ENCODE assay signal across 17 mouse cellular contexts in the genomic region with DNA sequence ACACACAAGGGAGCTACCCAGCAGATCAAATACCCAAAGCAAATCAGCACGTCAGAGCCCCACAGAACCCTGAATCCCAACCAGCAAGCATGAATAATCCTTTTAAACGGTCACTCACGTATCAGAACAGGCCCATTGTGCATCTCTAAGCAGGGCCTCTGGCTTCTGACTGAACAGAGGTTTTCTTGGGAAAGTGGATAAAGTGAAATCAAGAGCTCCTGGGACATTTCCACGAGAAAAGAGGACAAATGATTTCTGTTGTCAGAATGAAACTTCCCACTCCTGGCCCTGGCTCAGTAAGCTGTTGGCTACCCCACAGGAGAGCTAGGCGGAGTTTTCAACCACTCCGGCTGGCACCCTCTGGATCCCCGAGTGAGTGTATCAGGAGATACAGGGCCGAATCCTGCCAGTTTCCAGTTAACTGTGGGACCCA. TPM values are rescaled to one million over a fixed set of nuclear protein-coding genes. Genes with fewer than 3 reads are reported as not detected.
DNase-seq lines count a peak whose midpoint lies in the region; ATAC-seq and TF ChIP-seq lines count a peak whose summit lies in the region.
"Had no signal": no experiment of that assay in that cellular context is flagged by ENCODE, and none has a peak within 500 bp of the region (broad histone marks: within the 10 kb centered on the region; RNA-seq: fewer than 3 reads in every experiment).

No protein-coding gene starts in this region.

- H3K4me1 ChIP-seq in forebrain, embryonic 10.5 days: peaks cover 38% of the 10 kb centered on the region
- H3K4me1 ChIP-seq in forebrain, embryonic 13.5 days: peaks cover 19% of the 10 kb centered on the region
- peaks cover 6% of the 10 kb centered on the region for H3K4me1 ChIP-seq in embryonic facial prominence, embryonic 11.5 days (ENCODE audit: control insufficient read depth, insufficient read depth, low read length)
- H3K4me1 ChIP-seq in hindbrain, postnatal 0 days (ENCODE audit: insufficient read depth, low read length): 0 out of 2 replicates have a peak, but pooled peaks cover 4% of the 10 kb centered on the region
- peaks cover 16% of the 10 kb centered on the region for H3K4me1 ChIP-seq in neural tube, embryonic 11.5 days (ENCODE audit: control insufficient read depth, insufficient read depth, low read length)
- H3K4me1 ChIP-seq: lung, embryonic 15.5 days had no signal

- no peaks in the 10 kb centered on the region for H3K36me3 ChIP-seq in forebrain, embryonic 10.5 days (replicated peaks)
- H3K36me3 ChIP-seq in forebrain, embryonic 13.5 days (ENCODE audit: poor library complexity, severe bottlenecking): no peaks in the 10 kb centered on the region
- H3K36me3 ChIP-seq in embryonic facial prominence, embryonic 11.5 days (replicated peaks; ENCODE audit: control insufficient read depth, insufficient read depth, low read depth, low read length): no peaks in the 10 kb centered on the region
- H3K36me3 ChIP-seq in hindbrain, postnatal 0 days (ENCODE audit: insufficient read depth, low read length): no peaks in the 10 kb centered on the region
- H3K36me3 ChIP-seq in neural tube, embryonic 11.5 days (ENCODE audit: control insufficient read depth, insufficient read depth, low read length): no peaks in the 10 kb centered on the region
- H3K36me3 ChIP-seq: lung, embryonic 15.5 days had no signal

- H3K27ac ChIP-seq in forebrain, embryonic 10.5 days: peak overlapping the region; percentile 58; the same call in 1 of the 2 replicates
- H3K27ac ChIP-seq in forebrain, embryonic 13.5 days: no peak overlapping the region
- no peak overlapping the region for H3K27ac ChIP-seq in embryonic facial prominence, embryonic 11.5 days (replicated peaks; ENCODE audit: low read depth, low read length)
- H3K27ac ChIP-seq in hindbrain, postnatal 0 days: peak overlapping the region; percentile 12; the same call in 1 of the 2 replicates
- H3K27ac ChIP-seq in neural tube, embryonic 11.5 days (ENCODE audit: low read depth, low read length): no peak overlapping the region; the same call in 1 of the 2 replicates
- H3K27ac ChIP-seq: lung, embryonic 15.5 days had no signal

- peak; percentile 25 for DNase-seq in forebrain, embryonic 10.5 days (ENCODE audit: extremely low spot score, low spot score)
- peak; percentile 37 for DNase-seq in embryonic facial prominence, embryonic 11.5 days (ENCODE audit: low spot score)
- DNase-seq in hindbrain, postnatal 0 days (ENCODE audit: low spot score): peak; percentile 42
- peak; percentile 43 for DNase-seq in neural tube, embryonic 11.5 days (ENCODE audit: low spot score)
- no peak for DNase-seq in testis, postnatal 10 days (ENCODE audit: low spot score)
- DNase-seq in layer of hippocampus, adult 9-11 months: no peak
- no peak for DNase-seq in heart, adult 18-20 months
- DNase-seq: cerebellum, adult 11 months; gastrocnemius, postnatal 25 days; thymus, postnatal 36 days had no signal

- no peak for ATAC-seq in forebrain, embryonic 13.5 days
- ATAC-seq in embryonic facial prominence, embryonic 11.5 days (replicated peaks; ENCODE audit: insufficient number of reproducible peaks, low FRiP score, low TSS enrichment, low read depth): peak; percentile 44; the same call in 1 of the 2 replicates
- peak; percentile 72 for ATAC-seq in hindbrain, postnatal 0 days
- ATAC-seq in neural tube, embryonic 11.5 days (ENCODE audit: insufficient read depth, low FRiP score, low TSS enrichment): peak; percentile 68
- ATAC-seq: activated CD4-positive, CD25-positive, alpha-beta regulatory T cell, adult 4 months had no signal

- no peak overlapping the region for H3K4me2 ChIP-seq in forebrain, embryonic 13.5 days
- H3K4me2 ChIP-seq in embryonic facial prominence, embryonic 11.5 days (ENCODE audit: low read depth, low read length): no peak overlapping the region
- no peak overlapping the region for H3K4me2 ChIP-seq in hindbrain, postnatal 0 days (ENCODE audit: low read depth, low read length)
- H3K4me2 ChIP-seq in neural tube, embryonic 11.5 days (ENCODE audit: low read depth): no peak overlapping the region
- H3K4me2 ChIP-seq: liver, embryonic 11.5 days; lung, embryonic 15.5 days had no signal

- no peak overlapping the region for H3K9ac ChIP-seq in forebrain, embryonic 13.5 days
- H3K9ac ChIP-seq in embryonic facial prominence, embryonic 11.5 days (replicated peaks; ENCODE audit: low read length): no peak overlapping the region
- H3K9ac ChIP-seq in hindbrain, postnatal 0 days (replicated peaks; ENCODE audit: low read length): no peak overlapping the region
- no peak overlapping the region for H3K9ac ChIP-seq in neural tube, embryonic 11.5 days (ENCODE audit: low read length)
- H3K9ac ChIP-seq: lung, embryonic 15.5 days had no signal

- TF ChIP-seq CTCF in hindbrain, postnatal 0 days (IDR thresholded peaks at IDR 0.05; ENCODE audit: low read depth): no peak

- whole genome bisulfite sequencing in forebrain, embryonic 10.5 days: 25% methylated on average over 8 of the region's 8 CpGs
- WGBS in forebrain, embryonic 13.5 days: 13% methylated on average over 8 of the region's 8 CpGs
- 34% methylated on average over 8 of the region's 8 CpGs for WGBS in embryonic facial prominence, embryonic 11.5 days
- 27% methylated on average over 8 of the region's 8 CpGs for WGBS in hindbrain, postnatal 0 days
- 26% methylated on average over 8 of the region's 8 CpGs for WGBS in neural tube, embryonic 11.5 days

- no peak overlapping the region for H3K4me3 ChIP-seq in forebrain, embryonic 10.5 days
- H3K4me3 ChIP-seq in forebrain, embryonic 13.5 days: no peak overlapping the region
- H3K4me3 ChIP-seq in embryonic facial prominence, embryonic 11.5 days (ENCODE audit: low read depth, low read length): no peak overlapping the region
- no peak overlapping the region for H3K4me3 ChIP-seq in hindbrain, postnatal 0 days (ENCODE audit: low read length)
- no peak overlapping the region for H3K4me3 ChIP-seq in neural tube, embryonic 11.5 days (ENCODE audit: low read depth, low read length)
- H3K4me3 ChIP-seq: lung, embryonic 15.5 days had no signal

- peaks cover 63% of the 10 kb centered on the region for H3K27me3 ChIP-seq in forebrain, embryonic 10.5 days (ENCODE audit: poor library complexity, severe bottlenecking)
- H3K27me3 ChIP-seq in forebrain, embryonic 13.5 days: no peaks in the 10 kb centered on the region
- H3K27me3 ChIP-seq in embryonic facial prominence, embryonic 11.5 days (ENCODE audit: control insufficient read depth, insufficient read depth, low read length): no peaks in the 10 kb centered on the region
- H3K27me3 ChIP-seq in hindbrain, postnatal 0 days (ENCODE audit: insufficient read depth, low read length): no peaks in the 10 kb centered on the region
- H3K27me3 ChIP-seq in neural tube, embryonic 11.5 days (ENCODE audit: control insufficient read depth, insufficient read depth, low read length): peaks cover 25% of the 10 kb centered on the region
- H3K27me3 ChIP-seq: CH12.LX; lung, embryonic 15.5 days had no signal

- no peaks in the 10 kb centered on the region for H3K9me3 ChIP-seq in forebrain, embryonic 10.5 days
- no peaks in the 10 kb centered on the region for H3K9me3 ChIP-seq in forebrain, embryonic 13.5 days (replicated peaks)
- H3K9me3 ChIP-seq in embryonic facial prominence, embryonic 11.5 days (replicated peaks; ENCODE audit: control insufficient read depth, low read length): no peaks in the 10 kb centered on the region
- no peaks in the 10 kb centered on the region for H3K9me3 ChIP-seq in hindbrain, postnatal 0 days (ENCODE audit: low read length)
- no peaks in the 10 kb centered on the region for H3K9me3 ChIP-seq in neural tube, embryonic 11.5 days (ENCODE audit: control insufficient read depth, low read length)
- H3K9me3 ChIP-seq: lung, embryonic 15.5 days had no signal

RNA-seq across cellular contexts. Expression of a gene that starts 48.8 kb away (rescaled TPM):
- polyA plus RNA-seq in forebrain, embryonic 10.5 days (2016; fragmentation: Nextera tagmentation; extraction: Ambion mirVana): 0.11 and 0.28 TPM in 2 replicates
- polyA plus RNA-seq in forebrain, embryonic 13.5 days (2015; fragmentation: Nextera tagmentation; extraction: Ambion mirVana): 0.19 and 0.35 TPM in 2 replicates
- 1.3 and 2.2 TPM in 2 replicates for polyA plus RNA-seq in embryonic facial prominence, embryonic 11.5 days (2014; fragmentation: Nextera tagmentation; extraction: Ambion mirVana)
- 33.1 and 33.3 TPM in 2 replicates for total RNA-seq in hindbrain, postnatal 0 days (2014; rRNA removed)
- polyA plus RNA-seq in hindbrain, postnatal 0 days (2015; fragmentation: Nextera tagmentation; extraction: Ambion mirVana): 1.4 and 2.1 TPM in 2 replicates
- polyA plus RNA-seq in neural tube, embryonic 11.5 days (2014; fragmentation: Nextera tagmentation; extraction: Ambion mirVana): 1.4 and 1.6 TPM in 2 replicates
- 100 to 1,000 TPM; 108 TPM for total RNA-seq in heart, adult 18-20 months (2021)
- total RNA-seq: CH12.LX; megakaryocyte progenitor cell, adult 5-6 weeks; neutrophil, adult 5-6 weeks had no signal
- polyA plus RNA-seq: activated CD4-positive, CD25-positive, alpha-beta regulatory T cell, adult 4 months had no signal

Comparison
In these comparisons a context has a peak if more than half of its experiments do, and no peak if none do; other contexts are left out.
1. H3K27ac ChIP-seq: peak in forebrain, embryonic 10.5 days (single experiment) and hindbrain, postnatal 0 days (single experiment); none in forebrain, embryonic 13.5 days (single experiment), embryonic facial prominence, embryonic 11.5 days (single experiment) and neural tube, embryonic 11.5 days (single experiment).
2. DNase-seq: peak in forebrain, embryonic 10.5 days (single experiment), embryonic facial prominence, embryonic 11.5 days (single experiment), hindbrain, postnatal 0 days (single experiment) and neural tube, embryonic 11.5 days (single experiment); none in testis, postnatal 10 days (single experiment), layer of hippocampus, adult 9-11 months (single experiment) and heart, adult 18-20 months (0 of 2).